Mouse (Mus musculus) cerebellum, adult 9-10 months (tissue): ENCODE results near the gene Ano9.

Experiments used
- DNase-seq: peaks from one replicate; pipeline ENCODE4 v3.0.0; 2022

The Ano9 gene

DNA sequence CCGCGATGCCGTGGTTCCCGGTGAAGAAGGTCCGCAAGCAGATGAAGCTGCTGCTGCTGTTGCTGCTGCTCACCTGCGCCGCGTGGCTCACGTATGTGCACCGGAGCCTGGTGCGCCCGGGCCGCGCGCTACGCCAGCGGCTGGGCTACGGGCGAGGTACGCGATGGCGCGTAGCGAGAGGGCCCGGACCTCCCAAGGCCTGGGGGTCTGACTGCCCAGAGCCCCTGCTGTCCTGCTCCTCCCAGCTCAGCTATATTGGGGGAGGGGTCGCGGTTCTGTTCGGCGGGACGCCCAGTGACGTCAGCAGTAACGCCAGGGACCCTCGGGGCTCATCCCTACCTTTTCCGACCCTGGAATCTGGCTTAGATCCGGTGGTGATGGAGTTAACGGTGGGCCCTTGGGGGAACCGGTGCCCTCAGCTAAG is 56.3 kb downstream of the Ano9 start:
- DNase-seq = peak; percentile 71

DNA sequence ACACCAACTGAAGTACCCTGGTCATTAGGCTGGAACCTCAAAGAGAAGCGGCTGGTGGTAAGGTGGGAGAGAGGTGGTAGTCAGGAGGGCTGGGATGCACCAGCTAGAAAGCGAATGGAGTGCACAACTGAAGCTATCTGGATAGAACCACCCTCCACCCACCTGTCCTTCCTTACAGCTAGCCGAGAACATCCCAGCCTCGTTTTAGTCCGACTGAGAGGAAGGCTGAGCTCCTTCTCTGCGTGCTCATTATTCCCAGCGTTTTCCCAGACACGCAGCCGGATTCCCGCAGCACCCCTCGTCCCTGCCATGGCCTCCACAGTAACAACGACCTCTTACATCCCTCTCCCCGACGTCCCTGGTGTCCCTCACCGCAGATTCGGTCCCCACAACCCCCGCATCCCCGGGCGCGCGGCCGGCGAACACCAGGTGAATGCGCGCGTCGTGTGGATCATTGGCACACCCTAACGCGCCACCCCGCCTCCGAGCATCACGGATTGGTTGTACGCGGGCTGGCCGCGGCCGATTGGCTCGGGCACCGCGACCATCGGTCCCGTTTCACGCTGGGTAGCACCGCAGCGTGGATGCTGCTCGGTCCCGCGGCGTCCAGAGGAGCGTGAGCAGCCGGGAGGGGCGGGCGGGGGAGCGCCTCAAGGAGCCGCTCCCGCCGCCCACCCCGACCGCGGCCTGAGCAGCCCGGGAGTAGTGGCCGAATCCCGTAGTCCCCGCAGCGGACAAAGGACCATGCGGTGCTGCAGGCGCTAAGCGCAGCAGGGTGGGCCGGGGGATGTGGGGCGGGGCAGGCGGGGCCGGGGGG is 57.0 kb downstream of the Ano9 start, which contains the start of gene B4galnt4:
B4galnt4 (plus strand) TSS at position 679 of the 817 bp plus-strand sequence.
- DNase-seq = peak; percentile 94

DNA sequence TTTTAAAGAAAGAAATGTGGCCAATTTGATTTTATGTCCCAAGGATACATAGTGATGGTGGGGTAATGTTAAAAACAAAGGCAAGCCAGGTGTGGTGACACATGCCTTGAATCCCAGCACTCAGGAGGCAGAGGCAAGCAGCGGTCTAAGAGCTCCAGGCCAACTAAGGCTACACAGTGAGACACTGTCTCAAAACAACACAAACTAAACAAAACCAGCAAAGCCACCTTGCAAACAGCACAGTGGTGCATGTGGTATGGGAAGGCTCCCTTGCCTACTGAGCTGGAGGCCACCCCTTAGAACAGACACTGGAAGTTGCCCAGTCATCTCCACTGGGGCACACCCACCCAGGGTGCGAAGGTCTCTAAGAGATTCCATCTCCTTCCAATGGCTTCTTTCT is 57.7 kb downstream of the Ano9 start:
- no peak for DNase-seq

DNA sequence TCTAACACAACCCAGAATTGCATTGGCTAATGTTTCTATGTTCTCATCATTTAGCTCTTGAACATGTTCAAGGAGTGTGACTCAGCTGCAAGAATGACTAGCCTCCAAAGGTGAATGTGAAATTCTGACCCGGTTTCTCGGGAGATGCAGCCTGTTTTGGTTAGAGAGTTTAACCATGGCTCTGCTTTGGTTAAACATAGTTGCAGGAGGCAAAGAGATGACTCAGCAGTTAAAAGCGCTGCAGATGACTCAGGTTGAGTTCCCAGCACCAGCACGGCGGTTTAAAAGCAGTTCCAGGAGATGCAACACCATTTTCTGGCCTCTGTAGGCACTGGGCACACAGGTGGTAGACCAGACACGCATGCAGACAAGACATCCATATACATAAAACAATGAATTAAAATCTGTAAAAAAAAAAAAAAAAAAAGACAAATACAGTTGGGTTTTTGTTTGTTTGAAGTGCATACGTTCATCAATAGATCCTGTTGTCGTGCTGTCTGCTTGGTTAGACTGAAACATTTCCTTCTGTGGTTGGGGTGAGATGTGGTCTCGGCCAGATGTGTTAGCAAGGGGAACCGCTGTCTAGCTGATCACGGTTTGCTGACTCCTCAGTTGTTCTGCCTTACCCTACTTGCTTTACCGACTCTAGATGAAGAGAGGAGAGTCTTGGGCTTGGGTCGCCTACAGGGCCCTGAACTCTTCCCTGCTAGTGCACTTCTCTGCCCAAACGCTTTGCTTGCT is 58.8 kb downstream of the Ano9 start:
- no peak for DNase-seq

DNA sequence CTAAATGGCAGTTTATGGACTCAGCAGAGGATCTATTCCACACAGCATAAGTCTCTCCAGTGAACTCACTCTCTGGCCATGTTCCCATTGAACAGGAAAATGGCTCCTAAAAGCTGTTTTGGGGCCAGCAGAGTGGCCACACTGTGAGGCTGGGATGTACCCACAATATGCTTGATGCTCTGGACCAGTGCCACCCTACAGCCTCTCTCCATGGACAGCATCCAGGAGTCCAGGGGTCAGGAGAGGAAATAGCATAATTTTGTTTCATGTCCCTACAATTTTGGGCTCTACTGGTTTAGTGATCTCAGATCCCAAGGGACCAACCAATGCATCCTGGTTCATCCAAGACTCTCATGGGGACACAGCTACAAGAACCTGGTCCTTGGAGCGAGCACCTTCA is 60.1 kb downstream of the Ano9 start:
- no peak for DNase-seq

DNA sequence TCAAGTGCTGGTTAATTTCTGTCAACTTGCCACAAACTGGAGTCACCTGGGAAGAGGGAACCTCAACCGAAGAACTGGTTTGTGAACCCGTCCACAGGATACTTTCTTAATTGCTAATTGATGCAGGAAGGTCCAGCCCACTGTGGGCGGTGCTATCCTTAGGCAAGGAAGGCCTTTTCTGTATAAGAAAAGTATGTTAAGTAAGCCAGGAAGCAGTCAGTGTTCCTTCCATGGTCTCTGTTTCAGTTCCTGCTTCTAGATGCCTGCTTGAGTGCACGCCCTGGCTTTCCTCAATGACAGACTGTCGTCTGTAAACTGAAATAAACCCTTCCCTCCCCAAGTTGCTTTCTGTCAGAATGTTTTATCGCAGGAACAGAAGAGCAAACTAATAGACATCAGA is 60.6 kb downstream of the Ano9 start:
- DNase-seq = no peak

DNA sequence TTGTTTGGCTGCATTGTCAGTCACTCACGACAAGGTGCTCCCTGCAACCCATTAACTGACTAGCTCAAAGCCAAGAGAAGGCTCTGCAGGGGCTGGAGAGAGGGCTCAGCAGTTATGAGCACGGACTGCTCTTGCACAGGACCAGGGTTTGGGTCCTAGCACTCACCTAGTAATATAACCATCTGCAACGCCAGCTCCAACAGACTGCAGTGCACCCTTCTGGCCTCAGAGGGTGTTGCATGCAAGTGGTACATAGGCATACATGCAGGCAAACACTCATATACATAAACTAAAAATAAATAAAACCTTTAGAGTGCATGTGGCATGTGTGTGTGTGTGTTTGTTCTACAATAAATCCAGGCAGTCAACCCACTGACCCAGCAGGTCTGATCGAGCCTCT is 61.8 kb downstream of the Ano9 start:
- DNase-seq = no peak

DNA sequence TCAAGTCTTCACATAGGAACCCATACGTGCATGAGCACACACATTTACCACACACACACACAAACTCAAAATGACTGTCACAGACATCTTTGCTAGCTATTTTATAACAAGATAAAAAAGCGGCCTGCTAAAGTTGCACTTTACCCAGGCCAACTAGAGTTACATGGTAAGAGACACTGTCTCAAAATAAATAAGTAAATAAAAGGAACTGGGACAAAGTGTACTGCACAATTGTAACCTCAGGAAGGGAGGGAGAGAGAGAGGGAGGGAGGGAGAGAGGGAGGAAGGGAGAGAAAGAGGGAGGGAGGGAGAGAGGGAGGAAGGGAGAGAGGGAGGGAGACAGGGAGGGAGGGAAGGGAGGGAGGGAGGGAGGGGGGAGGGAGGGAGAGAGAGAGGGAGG is 65.2 kb downstream of the Ano9 start:
- no peak for DNase-seq

DNA sequence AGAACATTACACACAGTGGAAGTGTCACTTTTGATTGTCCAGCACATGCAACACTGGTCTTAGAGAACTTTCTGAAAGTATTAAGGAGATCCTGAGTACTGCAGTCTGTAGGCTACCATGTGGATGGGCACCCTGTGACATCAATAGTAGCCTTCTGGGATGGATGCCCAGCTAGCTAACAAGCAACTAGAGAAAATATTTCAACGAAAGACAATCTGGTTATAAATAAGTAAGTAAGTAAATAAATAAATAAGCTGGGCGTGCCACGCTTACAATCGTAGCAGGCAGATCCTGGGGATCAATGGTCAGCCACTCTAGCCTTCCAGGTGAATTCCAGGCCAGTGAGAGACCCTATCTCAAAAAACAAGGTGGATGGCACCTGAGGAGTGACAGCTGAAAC is 65.6 kb downstream of the Ano9 start:
- no peak for DNase-seq
